Mouse (Mus musculus) intestine, embryonic 16.5 days (tissue): ENCODE measurements at regions not wholly inside any gene's neighbourhood (a gene's known extent, or its start where the extent isn't known, plus 50 kb on each side); places are given as distances from the start of the nearest gene placed in this dataset.

Experiments used
- ATAC-seq: fragments of 200-750 bp; cut with Nextera tagmentation; 2 replicates; pipeline ENCODE4 v1.8.0; 2017; ENCODE audit warnings: moderate TSS enrichment, moderate library complexity
- H3K27ac ChIP-seq: fragments of 300-500 bp; sonication (generic); 2 replicates; pipeline ENCODE4 v1.5.1; 2014; ENCODE audit warnings: mild to moderate bottlenecking, low read length
- H3K27me3 ChIP-seq: fragments of 300-500 bp; sonication (generic); replicated peaks from 2 replicates; pipeline ENCODE4 v1.6.1; 2014; ENCODE audit warnings: low read length, control low read depth, mixed read lengths; ENCODE audit not compliant: control insufficient read depth, insufficient read depth
- H3K36me3 ChIP-seq: fragments of 300-500 bp; sonication (generic); 2 replicates; pipeline ENCODE4 v1.6.1; 2014; ENCODE audit warnings: low read length, control low read depth; ENCODE audit not compliant: control insufficient read depth, insufficient read depth
- H3K4me1 ChIP-seq: fragments of 300-500 bp; sonication (generic); 2 replicates; pipeline ENCODE4 v1.6.1; 2014; ENCODE audit warnings: low read length, control low read depth, mixed read lengths; ENCODE audit not compliant: control insufficient read depth, insufficient read depth
- H3K4me2 ChIP-seq: fragments of 300-500 bp; sonication (generic); 2 replicates; pipeline ENCODE4 v1.6.1; 2014; ENCODE audit warnings: low read depth, low read length, control low read depth
- H3K4me3 ChIP-seq: fragments of 300-500 bp; sonication (generic); 2 replicates; pipeline ENCODE4 v1.5.1; 2014; ENCODE audit warnings: mild to moderate bottlenecking, low read length
- H3K9ac ChIP-seq: fragments of 300-500 bp; sonication (generic); 2 replicates; pipeline ENCODE4 v1.6.1; 2014; ENCODE audit warnings: low read depth, low read length
- H3K9me3 ChIP-seq: fragments of 300-500 bp; sonication (generic); 2 replicates; pipeline ENCODE4 v1.6.1; 2016; ENCODE audit warnings: low read length, control low read depth; ENCODE audit not compliant: control insufficient read depth
- WGBS: fragments of 180-500 bp; shearing (Covaris S2); extraction: QIAGEN DNeasy Blood & Tissue Kit; methylation state at CpG from one replicate; pipeline ENCODE4 v1.1.7; 2014; 5-methylcytosine and 5-hydroxymethylcytosine counted together

DNA sequence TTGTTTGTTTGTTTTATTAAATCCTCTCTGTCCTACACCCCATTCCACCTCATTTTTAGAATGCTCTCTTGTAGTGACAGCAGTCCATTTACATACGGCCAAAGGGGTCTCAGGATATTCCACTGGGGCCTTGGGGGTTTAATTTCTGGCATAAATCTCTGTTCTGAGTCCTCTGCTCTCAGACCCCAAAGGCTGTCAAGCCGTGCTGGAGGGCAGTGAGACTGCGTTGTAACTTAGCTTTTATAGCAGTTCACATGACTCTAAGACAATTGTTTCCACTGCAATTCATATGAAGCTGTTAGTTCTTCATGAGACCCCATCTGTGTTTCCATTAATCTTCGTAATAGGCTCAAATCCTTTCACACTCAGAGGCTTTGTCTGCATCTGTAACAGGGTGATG lies 614.9 kb downstream of the Inhba start:
- no peaks in the 10 kb centered on the region for H3K27me3 ChIP-seq
- H3K4me2 ChIP-seq, result no peak overlapping the region
- H3K4me1 ChIP-seq, result no peaks in the 10 kb centered on the region
- H3K36me3 ChIP-seq, result no peaks in the 10 kb centered on the region
- no peak overlapping the region for H3K9ac ChIP-seq
- WGBS, result 66% methylated on average over 4 of the region's 4 CpGs
- no peak overlapping the region for H3K4me3 ChIP-seq
- H3K9me3 ChIP-seq, result no peaks in the 10 kb centered on the region
- no peak overlapping the region for H3K27ac ChIP-seq
- no peak for ATAC-seq

DNA sequence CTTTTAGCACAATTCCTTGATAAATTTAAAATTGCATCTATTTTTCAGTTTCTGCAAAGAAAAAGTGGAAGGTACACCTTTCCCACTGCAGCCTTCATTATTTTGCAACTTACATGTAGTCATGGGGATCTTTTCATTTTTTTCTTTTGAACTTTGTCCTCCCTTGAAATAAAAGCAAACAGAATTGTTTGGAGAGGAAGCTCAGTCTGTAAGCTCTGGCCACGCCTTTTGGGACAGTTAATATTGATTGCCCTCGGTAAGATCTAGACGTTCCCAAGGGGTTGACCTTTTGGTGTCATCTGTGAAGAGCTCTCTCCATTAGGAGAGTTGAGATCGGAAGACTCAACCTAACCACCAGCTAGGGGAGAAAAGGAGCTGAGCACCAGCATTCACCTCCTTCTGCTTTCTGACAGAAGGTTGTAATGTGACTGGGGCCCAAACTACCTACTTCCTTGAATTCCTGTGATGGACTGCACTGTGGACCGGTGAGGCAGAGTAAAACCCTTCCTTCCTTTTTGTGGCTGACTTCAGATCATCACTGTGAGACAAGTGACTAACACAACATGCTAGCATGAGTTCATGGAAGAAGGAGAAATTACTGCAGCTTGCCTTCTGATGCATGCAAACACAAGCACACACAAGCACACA lies 621.9 kb downstream of the Inhba start:
- peak; percentile 95 for ATAC-seq
- no peak overlapping the region for H3K27ac ChIP-seq
- H3K9ac ChIP-seq, result no peak overlapping the region
- peaks cover 3% of the 10 kb centered on the region; the same call in 1 of the 2 replicates for H3K4me1 ChIP-seq
- WGBS, result 43% methylated on average over 5 of the region's 5 CpGs
- no peaks in the 10 kb centered on the region for H3K9me3 ChIP-seq
- H3K4me2 ChIP-seq, result no peak overlapping the region
- no peak overlapping the region for H3K4me3 ChIP-seq
- H3K36me3 ChIP-seq, result no peaks in the 10 kb centered on the region
- H3K27me3 ChIP-seq, result no peaks in the 10 kb centered on the region

DNA sequence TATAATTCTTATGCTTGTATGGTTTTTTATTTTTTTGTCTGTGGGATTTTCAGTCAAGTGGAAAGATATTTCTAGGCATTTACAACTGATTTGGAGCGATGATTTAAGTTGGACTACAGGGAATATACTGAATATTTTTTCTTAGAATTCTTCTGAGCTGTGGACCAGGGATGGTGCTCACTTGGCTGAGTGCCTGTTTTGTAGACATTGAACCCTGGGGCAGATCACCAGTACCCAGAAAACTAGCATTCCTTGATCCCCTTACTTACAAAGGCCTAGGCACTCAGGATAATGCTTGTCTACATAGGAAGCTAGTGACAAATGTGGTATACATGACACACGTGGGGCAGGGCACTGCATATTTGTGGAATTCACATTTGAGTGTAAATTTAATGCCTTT lies 624.6 kb downstream of the Inhba start:
- WGBS, result 73% methylated on average over 2 of the region's 2 CpGs
- H3K36me3 ChIP-seq, result no peaks in the 10 kb centered on the region
- no peaks in the 10 kb centered on the region for H3K9me3 ChIP-seq
- H3K4me1 ChIP-seq, result peaks cover 3% of the 10 kb centered on the region; the same call in 1 of the 2 replicates
- H3K9ac ChIP-seq, result no peak overlapping the region
- no peaks in the 10 kb centered on the region for H3K27me3 ChIP-seq
- no peak overlapping the region for H3K4me2 ChIP-seq
- ATAC-seq, result no peak
- no peak overlapping the region for H3K27ac ChIP-seq
- H3K4me3 ChIP-seq, result no peak overlapping the region

DNA sequence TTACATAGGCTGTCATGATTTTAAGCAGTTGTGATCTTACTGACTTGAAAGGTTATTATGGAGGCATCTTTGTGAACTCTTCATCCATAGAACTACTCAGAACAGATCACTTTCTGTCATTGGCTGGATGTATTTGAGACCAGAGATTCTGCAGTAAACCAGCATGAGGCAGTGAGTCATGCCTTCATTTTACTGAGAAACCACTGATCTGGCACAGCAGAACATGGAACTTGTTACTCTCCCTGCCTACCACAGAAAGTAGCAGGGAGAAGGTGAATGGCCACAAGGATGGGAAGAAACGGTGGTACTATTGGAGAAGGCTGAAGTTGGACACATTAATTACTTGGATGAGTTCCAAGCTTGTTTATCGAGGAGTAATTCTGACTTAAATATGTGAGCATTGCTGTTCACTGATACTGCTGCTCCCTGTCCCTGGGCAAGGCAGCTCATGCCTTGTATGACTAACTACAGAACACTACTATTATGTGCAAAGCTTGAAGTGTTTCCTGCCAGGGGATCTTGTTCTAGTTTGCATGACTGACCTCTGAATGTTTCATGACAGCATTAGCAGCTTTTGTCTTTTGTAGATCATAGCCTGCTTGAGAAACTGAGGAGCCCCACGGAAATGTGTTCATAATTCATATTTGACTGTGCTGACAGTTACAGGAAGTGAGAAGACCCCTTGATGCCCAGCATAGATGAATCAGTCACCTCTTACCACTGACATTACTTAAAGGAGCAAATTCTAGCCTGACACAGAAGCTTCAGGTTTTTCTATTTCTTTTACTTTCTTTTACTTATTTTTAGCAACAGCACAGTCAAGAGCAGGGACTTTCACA lies 630.2 kb downstream of the Inhba start:
- WGBS, result 67% methylated on average over 3 of the region's 3 CpGs
- Histone ChIP-seq H3K27me3 (no peaks in the 10 kb centered on the region), H3K9me3 (no peaks in the 10 kb centered on the region), H3K4me2 (no peak overlapping the region), H3K9ac (no peak overlapping the region), H3K27ac (no peak overlapping the region), H3K4me3 (no peak overlapping the region), H3K4me1 (no peaks in the 10 kb centered on the region), H3K36me3 (no peaks in the 10 kb centered on the region)
- ATAC-seq, result no peak

GRCm38 (mm10) chr13:16642450-16642994 lies 630.9 kb downstream of the Inhba start:
- Histone ChIP-seq H3K27me3 (no peaks in the 10 kb centered on the region), H3K36me3 (no peaks in the 10 kb centered on the region), H3K9ac (no peak overlapping the region), H3K4me1 (no peaks in the 10 kb centered on the region), H3K9me3 (no peaks in the 10 kb centered on the region), H3K4me3 (no peak overlapping the region), H3K4me2 (no peak overlapping the region), H3K27ac (no peak overlapping the region)
- no peak for ATAC-seq
- 55% methylated on average over 6 of the region's 6 CpGs for WGBS

- Histone ChIP-seq H3K27ac (no peak overlapping the region), H3K27me3 (no peaks in the 10 kb centered on the region), H3K4me3 (no peak overlapping the region), H3K4me1 (no peaks in the 10 kb centered on the region), H3K9me3 (no peaks in the 10 kb centered on the region), H3K4me2 (no peak overlapping the region), H3K36me3 (no peaks in the 10 kb centered on the region), H3K9ac (no peak overlapping the region)
- WGBS, result 68% methylated on average over 3 of the region's 3 CpGs
- no peak for ATAC-seq
Measured at GRCm38 (mm10) chr13:16645311-16645710, 633.7 kb downstream of the Inhba start.

- Histone ChIP-seq H3K4me1 (no peaks in the 10 kb centered on the region), H3K36me3 (no peaks in the 10 kb centered on the region), H3K9me3 (no peaks in the 10 kb centered on the region), H3K4me3 (no peak overlapping the region), H3K27ac (no peak overlapping the region), H3K9ac (no peak overlapping the region), H3K4me2 (no peak overlapping the region), H3K27me3 (no peaks in the 10 kb centered on the region)
- ATAC-seq, result no peak
Measured at GRCm38 (mm10) chr13:16646056-16646455, 634.4 kb downstream of the Inhba start.

DNA sequence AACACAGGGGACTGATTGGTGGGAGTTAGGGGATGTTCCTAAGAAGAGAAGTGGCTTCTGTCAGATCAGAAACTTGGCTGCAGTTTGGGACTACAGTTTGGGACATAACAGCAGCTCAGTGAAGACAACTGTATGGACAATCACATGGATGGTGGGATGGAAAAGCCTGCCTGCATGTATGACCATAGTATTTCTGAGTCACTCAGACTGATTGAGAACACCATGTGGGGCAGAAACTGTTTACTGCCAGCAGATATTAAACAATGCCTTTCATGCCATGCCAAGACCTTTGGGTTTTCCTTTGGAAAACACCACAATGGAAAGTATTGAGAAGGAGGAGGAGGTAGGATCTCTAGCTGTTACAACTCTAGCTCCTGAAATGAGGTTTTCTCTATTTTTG lies 635.0 kb downstream of the Inhba start:
- Histone ChIP-seq H3K9ac (no peak overlapping the region), H3K36me3 (no peaks in the 10 kb centered on the region)
- no peak for ATAC-seq

GRCm38 (mm10) chr13:16656110-16656509 lies 644.5 kb downstream of the Inhba start:
- Histone ChIP-seq H3K27me3 (no peaks in the 10 kb centered on the region), H3K36me3 (no peaks in the 10 kb centered on the region), H3K4me2 (no peak overlapping the region), H3K27ac (no peak overlapping the region), H3K4me3 (no peak overlapping the region), H3K9ac (no peak overlapping the region), H3K4me1 (no peaks in the 10 kb centered on the region), H3K9me3 (no peaks in the 10 kb centered on the region)
- no peak for ATAC-seq
- 54% methylated on average over 4 of the region's 4 CpGs for WGBS

More for the DNA sequence above, 635.0 kb downstream of the Inhba start:
- no peaks in the 10 kb centered on the region for H3K9me3 ChIP-seq
- H3K27me3 ChIP-seq, result no peaks in the 10 kb centered on the region
- no peak overlapping the region for H3K4me3 ChIP-seq
- H3K4me1 ChIP-seq, result no peaks in the 10 kb centered on the region
- H3K4me2 ChIP-seq, result no peak overlapping the region
- no peak overlapping the region for H3K27ac ChIP-seq
